Mouse (Mus musculus): ENCODE measurements around the gene Parvg. TPM values are rescaled to one million over a fixed set of nuclear protein-coding genes. Genes with fewer than 3 reads are reported as not detected.
A peak's percentile ranks its signal among the peaks of the same experiment; 100 is the strongest.
"Not testable (repeated sequence)": the region's sequence is repeated elsewhere in the genome, so short reads cannot be mapped to it uniquely, and the experiment has no call there.

The Parvg gene
- polyA plus RNA-seq (2011; ENCODE audit: insufficient read length, low read depth, missing spikeins): 0.39 TPM in 1 of 2 replicates, not detected in the other

DNA sequence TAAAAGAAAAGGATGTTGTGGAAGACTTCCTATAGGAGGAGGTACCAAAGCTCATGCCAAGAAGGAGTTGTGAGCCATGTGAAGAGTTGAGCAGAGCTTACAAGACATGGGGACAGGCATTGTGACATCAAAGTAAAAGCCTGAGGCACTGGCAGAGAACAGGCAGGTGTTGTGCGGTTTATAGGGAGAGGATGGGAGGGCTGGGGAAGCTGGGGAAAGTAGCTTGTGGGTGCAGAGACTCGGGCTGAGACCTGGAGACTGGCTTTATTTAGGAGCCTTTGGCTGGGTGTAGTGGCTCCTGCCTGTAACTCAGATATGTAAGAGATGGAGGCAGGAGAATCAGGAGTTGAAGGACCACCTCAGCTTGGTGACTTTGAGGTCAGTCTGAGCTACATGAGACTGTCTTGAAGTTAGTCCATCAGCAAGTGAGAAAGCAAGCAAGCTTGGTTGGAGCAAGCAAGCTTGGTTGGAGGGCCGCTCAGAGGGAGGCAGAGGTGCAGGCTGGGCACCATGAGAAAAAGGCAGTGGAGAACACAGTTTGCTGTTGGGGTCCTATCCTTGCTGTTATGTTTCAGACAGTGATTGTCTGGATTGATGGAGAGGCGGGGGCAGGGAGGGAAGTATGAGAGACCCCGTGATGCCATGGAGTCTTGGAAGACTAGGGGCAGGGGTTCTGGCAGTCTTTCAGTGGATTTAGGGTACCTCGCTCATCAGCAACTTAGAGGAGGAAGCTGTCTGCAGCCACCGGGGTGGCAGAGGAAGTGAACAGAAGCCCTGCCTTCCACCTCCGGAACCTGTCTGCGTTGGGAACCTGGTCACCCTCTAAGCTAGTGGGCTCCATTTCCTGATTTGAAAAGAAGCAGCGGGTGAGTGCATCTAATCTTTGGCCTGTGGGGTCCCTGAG is at the start of gene Parvg:
Gene Parvg, plus strand, starts transcription at position 61 of the 904 bp plus-strand sequence.
- TF ChIP-seq POLR2A (IDR thresholded peaks at IDR 0.05; ENCODE audit: low read depth, low read length): no peak
- no peak for TF ChIP-seq CTCF (IDR thresholded peaks at IDR 0.05; ENCODE audit: borderline replicate concordance, insufficient read depth, low read length)

DNA sequence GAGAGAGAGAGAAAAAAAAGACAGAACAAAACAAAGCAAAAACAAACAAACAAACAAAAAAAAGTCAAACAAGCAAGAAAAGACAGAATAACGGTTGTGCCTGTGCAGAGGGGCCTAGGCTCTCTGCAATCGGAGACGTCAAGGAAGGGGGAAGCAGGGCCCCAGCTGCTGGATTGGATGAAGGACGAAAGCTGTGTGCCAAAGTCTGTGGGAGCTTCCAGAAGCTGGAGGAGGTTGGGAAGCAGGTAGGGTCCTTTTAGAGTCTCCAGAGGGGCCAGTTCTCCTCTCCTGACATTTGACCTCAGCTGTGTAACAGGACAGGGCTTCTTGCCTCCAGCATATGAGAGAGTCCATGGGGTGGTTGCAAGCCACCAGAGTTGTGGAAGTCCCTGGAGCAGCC is 47.8 kb upstream of the Parvg start:
- no peak overlapping the region for H3K4me3 ChIP-seq (ENCODE audit: insufficient read depth, low read length)
- H3K4me1 ChIP-seq (ENCODE audit: control insufficient read depth, insufficient read depth, low read length): peaks cover 13% of the 10 kb centered on the region; the same call in 1 of the 2 replicates
- TF ChIP-seq POLR2A (IDR thresholded peaks at IDR 0.05; ENCODE audit: low read depth, low read length) (no peak), CTCF (IDR thresholded peaks at IDR 0.05; ENCODE audit: borderline replicate concordance, insufficient read depth, low read length) (no peak)
- H3K27ac ChIP-seq (ENCODE audit: insufficient read depth, low read length): no peak overlapping the region

More for the DNA sequence above, at the start of gene Parvg:
- no peak within 1 kb of the TSS for H3K27ac ChIP-seq (ENCODE audit: insufficient read depth, low read length)
- H3K4me1 ChIP-seq (ENCODE audit: control insufficient read depth, insufficient read depth, low read length): peaks cover 3% of the 10 kb centered on the region; the same call in 1 of the 2 replicates
- no peak within 1 kb of the TSS for H3K4me3 ChIP-seq (ENCODE audit: insufficient read depth, low read length)

DNA sequence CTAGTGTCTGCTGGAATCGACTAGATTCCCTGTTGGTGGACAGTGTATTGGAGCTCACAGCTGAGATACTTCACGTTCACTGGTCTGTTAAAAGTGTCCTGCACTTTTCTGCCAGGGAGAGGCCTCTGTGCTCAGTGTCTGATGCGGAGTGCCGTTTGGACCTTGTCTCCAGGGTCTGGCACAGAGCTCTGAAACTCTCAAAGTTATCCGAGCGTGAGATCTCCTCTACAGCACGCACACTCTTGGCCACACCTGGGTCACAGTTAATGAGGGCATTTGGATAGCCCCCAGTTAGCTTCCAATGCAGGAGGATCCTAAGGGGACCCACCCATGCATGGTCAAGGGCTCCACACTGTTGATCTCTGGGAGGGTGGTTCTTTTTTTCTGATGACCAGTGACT is 45.7 kb upstream of the Parvg start:
- TF ChIP-seq POLR2A (IDR thresholded peaks at IDR 0.05; ENCODE audit: low read depth, low read length) (no peak), CTCF (IDR thresholded peaks at IDR 0.05; ENCODE audit: borderline replicate concordance, insufficient read depth, low read length) (no peak)
- Histone ChIP-seq H3K4me1 (ENCODE audit: control insufficient read depth, insufficient read depth, low read length) (peaks cover 14% of the 10 kb centered on the region; the same call in 1 of the 2 replicates), H3K4me3 (ENCODE audit: insufficient read depth, low read length) (no peak overlapping the region), H3K27ac (ENCODE audit: insufficient read depth, low read length) (no peak overlapping the region)

DNA sequence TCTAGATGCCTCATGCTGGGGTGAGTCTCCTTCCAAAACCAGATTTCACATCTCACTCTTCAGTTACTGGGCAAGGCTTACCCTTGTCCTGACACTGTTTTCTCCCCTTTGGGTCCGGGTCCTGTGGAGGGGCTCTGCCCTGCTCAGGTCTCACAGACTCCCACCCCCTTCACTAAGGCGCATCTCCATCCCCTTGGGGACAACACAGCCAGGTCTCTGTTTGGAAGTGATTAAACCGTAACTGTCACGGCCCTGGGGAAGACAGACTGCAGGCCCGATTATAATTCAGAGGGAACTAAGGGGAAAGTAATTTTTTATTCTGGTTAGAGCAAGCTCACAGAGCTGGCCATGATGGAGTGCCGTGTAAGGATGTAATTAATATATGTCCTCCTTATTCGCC is 45.2 kb upstream of the Parvg start:
- Histone ChIP-seq H3K4me1 (ENCODE audit: control insufficient read depth, insufficient read depth, low read length) (peaks cover 14% of the 10 kb centered on the region; the same call in 1 of the 2 replicates), H3K4me3 (ENCODE audit: insufficient read depth, low read length) (no peak overlapping the region), H3K27ac (ENCODE audit: insufficient read depth, low read length) (no peak overlapping the region)
- no peak for TF ChIP-seq CTCF (IDR thresholded peaks at IDR 0.05; ENCODE audit: borderline replicate concordance, insufficient read depth, low read length)

DNA sequence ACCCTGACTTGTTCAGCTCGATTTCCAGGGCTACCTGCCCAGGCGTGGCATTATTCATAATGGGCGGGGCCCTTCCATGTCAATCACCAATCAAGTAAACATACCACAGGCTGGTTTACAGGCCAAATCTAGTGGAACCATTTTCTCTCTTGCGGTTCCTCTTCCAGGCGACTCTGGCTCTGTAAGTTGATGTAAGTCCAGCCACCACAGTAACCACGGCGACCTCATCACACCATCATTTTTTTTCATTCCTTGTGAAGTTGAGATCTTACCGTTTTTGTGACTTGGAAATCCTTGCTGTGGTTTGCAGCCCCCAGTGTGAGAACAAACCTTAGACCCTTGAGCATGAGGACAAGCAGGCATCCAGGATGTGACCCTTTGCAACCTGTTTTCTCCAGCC is 43.5 kb upstream of the Parvg start:
- TF ChIP-seq CTCF (IDR thresholded peaks at IDR 0.05; ENCODE audit: borderline replicate concordance, insufficient read depth, low read length) (no peak), POLR2A (IDR thresholded peaks at IDR 0.05; ENCODE audit: low read depth, low read length) (no peak)
- H3K4me1 ChIP-seq (ENCODE audit: control insufficient read depth, insufficient read depth, low read length): peaks cover 14% of the 10 kb centered on the region; the same call in 1 of the 2 replicates
- no peak overlapping the region for H3K4me3 ChIP-seq (ENCODE audit: insufficient read depth, low read length)
- H3K27ac ChIP-seq (ENCODE audit: insufficient read depth, low read length): peak overlapping the region; percentile 21; the same call in 1 of the 2 replicates

DNA sequence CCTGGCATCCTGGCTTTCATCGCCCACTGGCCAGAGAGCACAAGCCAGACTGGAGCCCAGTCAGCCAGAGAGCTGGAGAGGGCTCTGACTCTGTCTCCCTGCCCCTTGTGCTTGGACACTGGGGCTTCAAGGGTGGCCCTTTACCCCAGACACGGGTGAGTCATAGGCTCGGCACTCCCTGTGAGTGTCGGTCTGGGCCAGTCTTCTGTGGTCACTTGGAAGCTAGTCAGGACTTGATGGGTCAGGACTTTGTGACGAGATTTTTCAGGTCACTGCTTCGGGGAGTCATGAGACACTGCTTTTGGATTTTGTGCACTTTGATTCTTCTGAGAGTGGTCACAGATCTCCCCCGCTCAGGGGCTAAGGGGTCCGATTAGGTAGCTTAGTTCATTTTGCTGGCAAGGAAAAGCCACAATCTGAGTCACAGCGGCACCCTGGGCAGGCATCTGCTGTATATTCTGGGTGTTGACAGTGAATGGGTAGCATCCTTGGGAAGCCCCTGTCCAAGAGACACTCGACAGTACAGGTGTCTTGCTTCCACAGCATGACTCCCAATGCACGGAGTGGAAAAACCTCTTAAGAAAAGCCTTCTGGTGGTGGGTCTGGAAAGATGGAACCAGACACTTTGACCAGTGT is 43.0 kb upstream of the Parvg start:
- no peak for TF ChIP-seq CTCF (IDR thresholded peaks at IDR 0.05; ENCODE audit: borderline replicate concordance, insufficient read depth, low read length)
- TF ChIP-seq POLR2A (IDR thresholded peaks at IDR 0.05; ENCODE audit: low read depth, low read length): no peak
- H3K4me3 ChIP-seq (ENCODE audit: insufficient read depth, low read length): no peak overlapping the region
- H3K27ac ChIP-seq (ENCODE audit: insufficient read depth, low read length): peak overlapping the region; percentile 21; the same call in 1 of the 2 replicates
- peaks cover 14% of the 10 kb centered on the region; the same call in 1 of the 2 replicates for H3K4me1 ChIP-seq (ENCODE audit: control insufficient read depth, insufficient read depth, low read length)

DNA sequence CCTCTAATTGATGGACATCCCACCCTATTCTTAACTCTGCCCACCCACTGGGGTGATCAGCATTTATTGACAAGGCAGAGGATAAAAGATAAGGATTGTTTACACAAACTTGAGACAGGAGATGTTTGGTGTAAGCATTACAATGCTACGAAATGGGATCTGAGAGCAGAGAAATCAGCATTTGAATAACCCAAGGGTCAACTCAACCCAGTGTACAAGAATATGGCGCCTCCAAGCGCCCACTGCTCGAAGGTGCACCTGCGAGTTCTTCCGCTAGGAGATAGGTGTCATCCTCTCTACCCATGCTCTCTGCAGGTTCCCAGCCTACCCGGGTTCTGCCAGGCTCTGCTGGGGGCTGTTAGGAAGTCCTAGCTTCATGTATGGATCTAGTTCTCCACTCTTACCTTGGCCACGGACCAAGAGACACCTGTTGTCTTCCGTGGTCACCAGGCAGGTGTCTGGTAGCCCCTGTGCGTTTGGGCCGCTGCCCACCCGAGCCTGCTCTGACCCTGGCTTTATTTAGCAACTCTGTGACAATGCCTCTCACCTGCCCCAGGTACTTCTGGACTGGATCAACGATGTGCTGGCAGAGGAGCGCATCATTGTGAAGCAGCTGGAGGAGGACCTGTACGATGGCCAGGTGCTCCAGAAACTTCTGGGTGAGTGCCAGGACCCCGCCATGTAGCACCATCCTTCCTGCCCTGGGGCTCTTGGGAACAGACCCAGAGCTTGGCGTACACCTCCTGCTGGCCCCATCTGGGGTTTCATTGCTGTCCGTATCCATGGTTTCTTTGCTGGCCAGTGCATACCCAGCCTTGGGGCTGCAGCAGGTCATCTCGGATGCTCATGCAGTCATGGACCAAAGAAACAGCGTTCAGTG is 41.4 kb upstream of the Parvg start:
- Histone ChIP-seq H3K27ac (ENCODE audit: insufficient read depth, low read length) (no peak overlapping the region), H3K4me1 (ENCODE audit: control insufficient read depth, insufficient read depth, low read length) (peaks cover 14% of the 10 kb centered on the region; the same call in 1 of the 2 replicates), H3K4me3 (ENCODE audit: insufficient read depth, low read length) (no peak overlapping the region)
- TF ChIP-seq POLR2A (IDR thresholded peaks at IDR 0.05; ENCODE audit: low read depth, low read length): no peak
- TF ChIP-seq CTCF (IDR thresholded peaks at IDR 0.05; ENCODE audit: borderline replicate concordance, insufficient read depth, low read length): no peak

GRCm38 (mm10) chr15:84284059-84284458 is 39.8 kb upstream of the Parvg start:
- Histone ChIP-seq H3K4me3 (ENCODE audit: insufficient read depth, low read length) (no peak overlapping the region), H3K27ac (ENCODE audit: insufficient read depth, low read length) (no peak overlapping the region), H3K4me1 (ENCODE audit: control insufficient read depth, insufficient read depth, low read length) (peaks cover 14% of the 10 kb centered on the region; the same call in 1 of the 2 replicates)
- peak; percentile 37; the same call in 1 of the 2 replicates for TF ChIP-seq CTCF (IDR thresholded peaks at IDR 0.05; ENCODE audit: borderline replicate concordance, insufficient read depth, low read length)
- TF ChIP-seq POLR2A (IDR thresholded peaks at IDR 0.05; ENCODE audit: low read depth, low read length): no peak

- Histone ChIP-seq H3K27ac (ENCODE audit: insufficient read depth, low read length) (no peak overlapping the region), H3K4me3 (ENCODE audit: insufficient read depth, low read length) (no peak overlapping the region), H3K4me1 (ENCODE audit: control insufficient read depth, insufficient read depth, low read length) (peaks cover 7% of the 10 kb centered on the region; the same call in 1 of the 2 replicates)
- no peak for TF ChIP-seq POLR2A (IDR thresholded peaks at IDR 0.05; ENCODE audit: low read depth, low read length)
- no peak for TF ChIP-seq CTCF (IDR thresholded peaks at IDR 0.05; ENCODE audit: borderline replicate concordance, insufficient read depth, low read length)
These were observed 38.4 kb upstream of the Parvg start for GRCm38 (mm10) chr15:84285453-84285852.

DNA sequence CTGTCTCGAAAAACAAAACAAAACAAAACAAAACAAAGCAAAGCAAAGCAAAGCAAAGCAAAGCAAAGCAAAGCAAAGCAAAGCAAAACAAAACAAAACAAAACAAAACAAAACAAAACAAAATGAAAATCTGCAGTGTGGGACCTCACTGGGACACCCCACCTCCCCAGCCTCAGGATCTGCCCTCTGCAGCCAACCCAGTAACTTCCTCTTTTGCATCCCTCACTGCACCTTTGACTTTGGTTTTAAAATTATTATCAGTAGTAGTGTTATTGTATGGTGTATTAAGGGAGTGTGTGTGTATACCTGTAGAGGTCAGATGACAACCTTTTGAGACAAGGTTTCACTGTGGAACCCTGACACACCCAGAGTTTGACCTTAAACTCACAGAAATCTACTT is 34.9 kb upstream of the Parvg start:
- H3K4me1 ChIP-seq (ENCODE audit: control insufficient read depth, insufficient read depth, low read length); H3K27ac ChIP-seq (ENCODE audit: insufficient read depth, low read length); H3K4me3 ChIP-seq (ENCODE audit: insufficient read depth, low read length): not testable (repeated sequence)

All from embryonic fibroblast, embryonic 13.5 days (primary cell).